Mouse (Mus musculus) thymus, adult 2 months (tissue): ENCODE measurements around the gene Emcn.

Experiments
- CTCF ChIP-seq: fragments of 200-500 bp; IDR thresholded peaks from 2 replicates; pipeline ENCODE4 v1.5.1; 2012; ENCODE audit warnings: mild to moderate bottlenecking, control low read depth, low read length, moderate library complexity, borderline replicate concordance; ENCODE audit not compliant: control insufficient read depth, poor library complexity, insufficient read depth; ENCODE audit errors: extremely low read depth
- POLR2A ChIP-seq: fragments of 200-500 bp; IDR thresholded peaks from 2 replicates; pipeline ENCODE4 v1.6.1; 2012; ENCODE audit warnings: mild to moderate bottlenecking, low read length, control low read depth, moderate library complexity; ENCODE audit not compliant: control insufficient read depth, poor library complexity, insufficient read depth; ENCODE audit errors: extremely low read depth

- no peak for TF ChIP-seq POLR2A
- no peak for TF ChIP-seq CTCF
These were observed 125.9 kb downstream of the Emcn start for GRCm38 (mm10) chr3:137466766-137467165.
